Mouse (Mus musculus): ENCODE measurements around the gene Prpf8.

DNA sequence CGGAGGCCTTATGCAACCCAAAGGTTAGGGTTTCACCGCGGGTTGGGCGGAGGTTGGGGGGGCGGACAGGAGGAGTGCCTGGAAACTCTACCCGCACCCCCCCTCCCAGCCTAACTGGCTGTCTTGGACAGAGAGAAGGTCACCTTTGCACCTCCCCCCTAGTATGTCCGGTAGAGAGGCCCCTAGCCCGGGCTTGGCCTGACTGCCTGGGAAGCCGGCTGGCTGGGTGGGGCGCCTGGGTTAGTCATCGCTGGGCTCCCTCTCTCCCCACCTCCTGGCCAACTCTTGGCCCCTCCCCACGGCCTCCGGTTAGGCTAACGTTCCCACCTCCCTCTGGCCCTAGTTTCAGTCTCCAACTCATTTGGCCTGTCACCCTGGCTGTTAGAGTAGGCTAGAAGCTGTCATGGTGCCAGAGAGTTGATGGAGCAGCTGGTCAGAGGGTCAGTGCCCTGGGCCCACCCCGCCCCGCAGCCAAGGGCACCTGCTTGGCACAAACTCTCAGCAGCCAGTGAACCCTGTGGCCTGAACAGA is 24.3 kb upstream of the Prpf8 start:
- TF ChIP-seq CTCF (IDR thresholded peaks at IDR 0.05; ENCODE audit: extremely low read depth, insufficient read depth, insufficient read length, insufficient replicate concordance) (no peak), POLR2A (IDR thresholded peaks at IDR 0.05; ENCODE audit: low read depth, low read length) (no peak)
